Mouse (Mus musculus) skeletal muscle tissue, postnatal 0 days (tissue): Measurements from ENCODE around the gene Cks1brt. TPM values are rescaled to one million over a fixed set of nuclear protein-coding genes. Genes with fewer than 3 reads are reported as not detected.

Experiments
- microRNA-seq, 2 experiments: library from miRNA; unstranded; fragments of <30 nt; microRNA quantifications; one replicate each; pipeline ENCODE4; 2016
- polyA plus RNA-seq: library from polyadenylated mRNA; unstranded; fragments of >200 nt; fragmentation: Nextera tagmentation; extraction: Ambion mirVana; gene quantifications from 2 replicates; pipeline ENCODE4 v1.2.1, GENCODE M21; 2015

The Cks1brt gene
- not detected in 2 replicates for polyA plus RNA-seq

DNA sequence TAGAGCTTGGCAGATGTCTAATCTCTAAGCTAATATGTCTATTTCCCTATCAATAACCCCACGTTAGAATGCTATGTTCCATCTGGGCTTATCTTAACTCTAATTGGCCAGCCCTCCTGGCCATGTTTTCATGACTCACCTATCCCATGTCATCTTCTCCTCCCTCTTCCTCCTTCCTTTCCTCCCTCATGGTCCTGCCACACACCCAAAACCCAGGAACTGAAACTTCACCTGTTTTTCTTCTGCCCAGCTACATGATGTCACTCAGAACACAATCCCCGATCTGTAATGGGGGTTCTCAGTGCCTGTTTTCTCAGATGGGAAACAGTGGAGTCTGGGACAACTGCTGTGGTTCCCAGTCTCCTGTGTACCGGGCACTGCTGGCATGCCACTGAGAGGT lies at the start of gene Cks1brt:
Gene Cks1brt, plus strand, starts transcription at position 301 of the 400 bp plus-strand sequence.

DNA sequence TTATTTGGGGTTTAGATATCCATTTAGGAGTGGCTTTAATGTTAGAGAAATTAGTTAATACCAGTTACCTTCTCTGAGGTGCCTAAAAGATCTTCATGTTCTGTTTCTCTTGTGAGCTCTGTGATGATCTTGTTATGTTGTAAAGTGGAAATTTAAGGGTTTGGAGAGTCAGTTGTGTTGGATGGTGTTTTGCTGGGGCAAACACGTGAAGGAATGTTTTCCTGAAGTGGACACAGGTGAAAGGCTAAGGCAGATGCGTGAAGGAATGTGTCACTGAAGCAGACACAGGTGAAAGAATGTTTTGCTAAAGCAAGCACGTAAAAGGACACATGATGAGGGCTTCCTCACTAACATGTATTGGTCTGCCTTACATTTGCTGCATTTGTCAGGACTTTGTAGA lies 28.7 kb upstream of the Cks1brt start, which contains the start of gene Zfp791:
Gene Zfp791, minus strand, starts transcription at position 101 of the 400 bp plus-strand sequence.

Small RNA genes within 50 kb of the gene (microRNA-seq; reads per million reads assigned to microRNA genes)
- gene Gm23388: 0 to 0.21 reads per million in 2 experiments

Other genes starting within 250 kb of the Cks1brt start
- 0.33 and 0.42 TPM in 2 replicates for gene Klf1, start 250.0 kb upstream of the Cks1brt start, polyA plus RNA-seq
- 6.7 and 7.6 TPM in 2 replicates for gene Dnase2a, start 243.4 kb upstream of the Cks1brt start, polyA plus RNA-seq
- not detected in 2 replicates for gene Mast1, start 214.6 kb upstream of the Cks1brt start, polyA plus RNA-seq
- not detected in 2 replicates for gene Rtbdn, start 204.9 kb upstream of the Cks1brt start, polyA plus RNA-seq
- gene Gm49661, start 182.5 kb upstream of the Cks1brt start, polyA plus RNA-seq: not detected in 2 replicates
- 348 and 353 TPM in 2 replicates for gene Prdx2, start 182.3 kb upstream of the Cks1brt start, polyA plus RNA-seq
- gene Rnaseh2a, start 182.2 kb upstream of the Cks1brt start, polyA plus RNA-seq: 41.5 and 48.0 TPM in 2 replicates
- 11.2 and 16.5 TPM in 2 replicates for gene Junb, start 173.2 kb upstream of the Cks1brt start, polyA plus RNA-seq
- gene Hook2, start 161.3 kb upstream of the Cks1brt start, polyA plus RNA-seq: 7.2 and 8.0 TPM in 2 replicates
- gene Best2, start 137.4 kb upstream of the Cks1brt start, polyA plus RNA-seq: not detected in 2 replicates
- 57.5 and 68.3 TPM in 2 replicates for gene Asna1, start 126.6 kb upstream of the Cks1brt start, polyA plus RNA-seq
- gene Trir, start 125.1 kb upstream of the Cks1brt start, polyA plus RNA-seq: 61.3 and 74.2 TPM in 2 replicates
- 11.4 and 12.6 TPM in 2 replicates for gene Tnpo2, start 115.0 kb upstream of the Cks1brt start, polyA plus RNA-seq
- 9.5 and 11.5 TPM in 2 replicates for gene Fbxw9, start 91.9 kb upstream of the Cks1brt start, polyA plus RNA-seq
- not detected in 2 replicates for gene Gm5741, start 83.9 kb upstream of the Cks1brt start, polyA plus RNA-seq
- 24.6 and 32.1 TPM in 2 replicates for gene Dhps, start 80.2 kb upstream of the Cks1brt start, polyA plus RNA-seq
- gene Wdr83os, start 71.2 kb upstream of the Cks1brt start, polyA plus RNA-seq: 66.9 and 70.6 TPM in 2 replicates
- gene Wdr83, start 70.6 kb upstream of the Cks1brt start, polyA plus RNA-seq: 24.8 and 28.0 TPM in 2 replicates
- gene Man2b1, start 68.7 kb upstream of the Cks1brt start, polyA plus RNA-seq: 16.2 and 20.6 TPM in 2 replicates
- gene Zfp791, start 28.8 kb upstream of the Cks1brt start, polyA plus RNA-seq: 0.56 and 0.58 TPM in 2 replicates
- not detected in 2 replicates for gene Olfr371, start 74.1 kb downstream of the Cks1brt start, polyA plus RNA-seq
- gene Orc6, start 147.7 kb downstream of the Cks1brt start, polyA plus RNA-seq: 30.1 and 31.3 TPM in 2 replicates
- gene Vps35, start 147.9 kb downstream of the Cks1brt start, polyA plus RNA-seq: 73.6 and 78.5 TPM in 2 replicates
- gene Mylk3, start 234.4 kb downstream of the Cks1brt start, polyA plus RNA-seq: 4.8 and 4.9 TPM in 2 replicates